Comparison of ENCODE assay signal across 9 mouse cellular contexts in genomic region chr11:82888491-82888946, GRCm38 (mm10). TPM values are rescaled to one million over a fixed set of nuclear protein-coding genes. Genes with fewer than 3 reads are reported as not detected.
A peak's percentile ranks its signal among the peaks of the same experiment; 100 is the strongest.
DNase-seq lines count a peak whose midpoint lies in the region; ATAC-seq and TF ChIP-seq lines count a peak whose summit lies in the region.
"Had no signal": no experiment of that assay in that cellular context is flagged by ENCODE, and none has a peak within 500 bp of the region (broad histone marks: within the 10 kb centered on the region; RNA-seq: fewer than 3 reads in every experiment).

No protein-coding gene starts in this region.

- H3K4me1 ChIP-seq in heart, embryonic 11.5 days (ENCODE audit: control insufficient read depth, insufficient read depth, low read length) = 0 out of 2 replicates have a peak, but pooled peaks cover 8% of the 10 kb centered on the region
- no peaks in the 10 kb centered on the region; the same call in 1 of the 2 replicates for H3K4me1 ChIP-seq in intestine, postnatal 0 days (replicated peaks; ENCODE audit: control insufficient read depth, insufficient read depth, low read length)

- ATAC-seq in heart, embryonic 11.5 days (replicated peaks; ENCODE audit: insufficient number of reproducible peaks, low FRiP score, low TSS enrichment) = no peak
- ATAC-seq in intestine, postnatal 0 days = no peak

- 0 out of 2 replicates have a peak overlapping the region, but pooled peaks have one; percentile 22 for H3K9ac ChIP-seq in heart, embryonic 11.5 days (ENCODE audit: low read depth, low read length)
- H3K9ac ChIP-seq in intestine, postnatal 0 days (ENCODE audit: low read depth, low read length) = no peak overlapping the region

- no peak for DNase-seq in heart, postnatal 4 days
- peak; percentile 95 for DNase-seq in adipocyte (ENCODE audit: low spot score)
- peak; percentile 18 for DNase-seq in lung, postnatal 14 days
- no peak for DNase-seq in B cell, adult 2 months
- DNase-seq in embryo, embryonic 10.5 days (ENCODE audit: low spot score) = no peak
- DNase-seq in layer of hippocampus, postnatal 36 days = no peak

- 67% methylated on average over 10 of the region's 10 CpGs for WGBS in heart, embryonic 11.5 days (ENCODE audit: insufficient replicate concordance)
- 42% methylated on average over 10 of the region's 10 CpGs for WGBS in intestine, postnatal 0 days

- H3K4me2 ChIP-seq in heart, embryonic 11.5 days = peak overlapping the region; percentile 83; the same call in 1 of the 2 replicates
- peak overlapping the region; percentile 81 for H3K4me2 ChIP-seq in intestine, postnatal 0 days (replicated peaks; ENCODE audit: low read depth)

- H3K27me3 ChIP-seq in heart, embryonic 11.5 days (ENCODE audit: control insufficient read depth, insufficient read depth, low read length) = 0 out of 2 replicates have a peak, but pooled peaks cover 2% of the 10 kb centered on the region
- H3K27me3 ChIP-seq in intestine, postnatal 0 days (replicated peaks; ENCODE audit: control insufficient read depth, insufficient read depth, low read length) = no peaks in the 10 kb centered on the region; the same call in 1 of the 2 replicates

- no peak overlapping the region for H3K4me3 ChIP-seq in heart, embryonic 11.5 days (ENCODE audit: low read depth, low read length)
- no peak overlapping the region for H3K4me3 ChIP-seq in intestine, postnatal 0 days (ENCODE audit: low read depth, low read length)

- H3K36me3 ChIP-seq in heart, embryonic 11.5 days (ENCODE audit: control insufficient read depth, insufficient read depth, low read length) = no peaks in the 10 kb centered on the region
- 0 out of 2 replicates have a peak, but pooled peaks cover 4% of the 10 kb centered on the region for H3K36me3 ChIP-seq in intestine, postnatal 0 days (ENCODE audit: control insufficient read depth, insufficient read depth)

- no peaks in the 10 kb centered on the region for H3K9me3 ChIP-seq in heart, embryonic 11.5 days (replicated peaks; ENCODE audit: control insufficient read depth, low read length)
- no peaks in the 10 kb centered on the region for H3K9me3 ChIP-seq in intestine, postnatal 0 days (ENCODE audit: control insufficient read depth)

- TF ChIP-seq CTCF in intestine, postnatal 0 days (IDR thresholded peaks at IDR 0.05; ENCODE audit: low read depth) = no peak

- no peak overlapping the region for H3K27ac ChIP-seq in heart, embryonic 11.5 days (ENCODE audit: low read depth, low read length)
- H3K27ac ChIP-seq in intestine, postnatal 0 days (ENCODE audit: low read depth, low read length) = no peak overlapping the region

RNA-seq across cellular contexts. Expression of gene Rad51d, which starts 1.9 kb away (rescaled TPM):
- 15.3 and 16.4 TPM in 2 replicates for polyA plus RNA-seq in heart, embryonic 11.5 days (2014; fragmentation: Nextera tagmentation; extraction: Ambion mirVana)
- 10 to 100 TPM; 10.2 to 11.0 TPM for total RNA-seq in heart, postnatal 4 days (2021)
- polyA plus RNA-seq in intestine, postnatal 0 days (2015; fragmentation: Nextera tagmentation; extraction: Ambion mirVana) = 9.1 and 9.7 TPM in 2 replicates
- 10 to 100 TPM; 14.1 to 15.7 TPM for total RNA-seq in layer of hippocampus, postnatal 36 days (2021)

RNA-seq across cellular contexts. Expression of gene Fndc8, which starts 3.4 kb away (rescaled TPM):
- polyA plus RNA-seq in heart, embryonic 11.5 days (2014; fragmentation: Nextera tagmentation; extraction: Ambion mirVana) = 0.10 TPM in 1 of 2 replicates, not detected in the other
- total RNA-seq in heart, postnatal 4 days (2021) = under 1 TPM; 0.12 to 0.16 TPM
- 0.09 and 0.16 TPM in 2 replicates for polyA plus RNA-seq in intestine, postnatal 0 days (2015; fragmentation: Nextera tagmentation; extraction: Ambion mirVana)
- total RNA-seq in layer of hippocampus, postnatal 36 days (2021) = not detected
- polyA plus RNA-seq: cortical plate, adult 2 months had no signal

RNA-seq across cellular contexts. Expression of gene Rffl, which starts 17.5 kb away (rescaled TPM):
- polyA plus RNA-seq in heart, embryonic 11.5 days (2014; fragmentation: Nextera tagmentation; extraction: Ambion mirVana) = 6.4 and 7.4 TPM in 2 replicates
- total RNA-seq in heart, postnatal 4 days (2021) = 1 to 10 TPM; 3.6 to 4.4 TPM
- 9.7 and 9.8 TPM in 2 replicates for polyA plus RNA-seq in intestine, postnatal 0 days (2015; fragmentation: Nextera tagmentation; extraction: Ambion mirVana)
- 10 to 100 TPM; 10.7 to 11.7 TPM for total RNA-seq in layer of hippocampus, postnatal 36 days (2021)

RNA-seq across cellular contexts. Expression of gene Nle1, which starts 19.7 kb away (rescaled TPM):
- polyA plus RNA-seq in heart, embryonic 11.5 days (2014; fragmentation: Nextera tagmentation; extraction: Ambion mirVana) = 16.7 and 22.9 TPM in 2 replicates
- total RNA-seq in heart, postnatal 4 days (2021) = 10 to 100 TPM; 17.4 to 20.1 TPM
- 8.0 and 10.2 TPM in 2 replicates for polyA plus RNA-seq in intestine, postnatal 0 days (2015; fragmentation: Nextera tagmentation; extraction: Ambion mirVana)
- 10 to 100 TPM; 44.6 to 49.0 TPM for total RNA-seq in layer of hippocampus, postnatal 36 days (2021)

RNA-seq across cellular contexts. Expression of gene Unc45b, which starts 21.8 kb away (rescaled TPM):
- 174 and 220 TPM in 2 replicates for polyA plus RNA-seq in heart, embryonic 11.5 days (2014; fragmentation: Nextera tagmentation; extraction: Ambion mirVana)
- total RNA-seq in heart, postnatal 4 days (2021) = 100 to 1,000 TPM; 177 to 187 TPM
- 1.6 and 1.9 TPM in 2 replicates for polyA plus RNA-seq in intestine, postnatal 0 days (2015; fragmentation: Nextera tagmentation; extraction: Ambion mirVana)
- total RNA-seq in layer of hippocampus, postnatal 36 days (2021) = 1 to 10 TPM; 1.6 to 2.3 TPM

Comparison
In these comparisons a context has a peak if more than half of its experiments do, and no peak if none do; other contexts are left out.
1. DNase-seq: peak in adipocyte (single experiment) and lung, postnatal 14 days (single experiment); none in heart, postnatal 4 days (single experiment), B cell, adult 2 months (0 of 2), embryo, embryonic 10.5 days (single experiment) and layer of hippocampus, postnatal 36 days (0 of 2).